Mouse (Mus musculus) liver (tissue): Measurements from ENCODE around the gene Eci1.
A peak's percentile ranks its signal among the peaks of the same experiment; 100 is the strongest.

Experiments
- DNase-seq: peaks from one replicate; pipeline ENCODE4 v3.0.0-alpha.2; 2020; ENCODE audit warnings: mixed read lengths

Gene Eci1

DNA sequence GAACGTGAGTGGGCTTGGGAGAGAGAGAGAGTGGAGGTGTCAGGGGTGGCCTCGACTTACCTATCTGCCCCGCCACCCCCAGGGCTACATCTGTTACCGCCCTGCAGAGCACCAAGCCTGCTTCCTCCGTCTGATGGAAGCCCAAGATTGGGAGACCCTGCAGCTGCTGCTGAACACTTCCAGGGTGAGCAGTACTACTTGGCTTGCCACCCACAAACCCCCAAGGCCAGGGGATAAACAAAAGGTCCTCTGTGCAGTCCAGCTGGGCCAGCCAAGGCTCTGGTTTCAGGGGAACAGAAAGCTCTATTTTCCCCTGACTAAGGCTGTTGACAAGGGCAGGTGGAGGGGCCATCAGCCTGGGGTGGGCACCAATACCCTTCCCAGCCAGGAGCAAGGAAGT, 48.1 kb downstream of the Eci1 start:
- DNase-seq: no peak

DNA sequence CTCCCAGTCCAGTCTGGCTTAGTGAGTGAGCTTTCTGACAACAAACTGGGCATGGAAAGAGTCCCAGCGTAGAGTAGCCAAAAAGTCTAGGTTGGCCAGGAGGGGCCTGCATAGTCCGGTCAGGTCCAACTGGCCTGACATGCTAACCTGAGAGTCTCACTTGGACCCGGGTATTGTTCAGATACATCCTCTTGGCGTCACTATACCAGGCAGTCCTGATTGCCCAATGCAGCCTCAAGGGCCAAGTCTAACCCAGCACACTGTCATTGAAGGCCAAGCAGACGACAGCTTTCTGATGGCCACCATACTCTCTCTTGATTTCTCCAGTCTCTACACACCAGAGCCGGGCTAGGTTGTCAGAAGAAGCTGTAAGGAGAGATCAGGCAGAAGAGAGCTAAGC, 49.1 kb downstream of the Eci1 start:
- no peak for DNase-seq

DNA sequence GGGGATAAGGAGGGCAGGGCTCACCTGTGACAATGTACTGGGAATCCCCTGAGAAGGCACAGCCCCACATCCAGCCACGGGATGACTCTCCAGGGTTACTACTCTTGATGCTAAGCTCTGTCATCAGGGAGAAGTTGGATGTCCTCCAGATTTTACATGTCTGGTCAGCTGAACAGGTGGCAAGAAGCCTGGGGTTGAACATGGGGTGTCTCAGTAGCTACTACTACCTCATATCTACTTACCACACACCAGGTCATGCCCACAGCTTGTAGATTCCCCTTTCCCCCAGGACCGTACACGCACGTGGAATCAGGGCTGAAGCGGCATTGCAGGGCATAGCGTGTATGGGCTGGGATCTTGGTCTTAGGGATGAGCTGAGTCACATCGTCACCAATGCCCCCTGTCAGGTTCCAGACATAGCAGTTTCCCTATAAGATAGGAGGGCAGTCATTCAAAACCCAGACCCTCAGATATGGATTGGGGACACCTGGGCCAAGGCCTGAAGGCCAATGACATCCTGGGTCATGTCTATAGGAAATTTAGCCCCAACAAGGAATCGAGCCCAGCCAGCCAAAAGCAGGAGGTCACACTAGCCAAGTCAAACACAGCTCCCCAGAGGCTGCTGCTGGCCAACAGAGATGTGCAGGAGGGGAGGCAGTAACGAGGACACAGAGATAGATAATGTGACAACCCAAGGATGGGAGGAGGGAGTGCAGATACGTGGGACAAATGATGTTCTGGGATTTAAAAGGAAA, 49.8 kb downstream of the Eci1 start:
- DNase-seq: no peak

DNA sequence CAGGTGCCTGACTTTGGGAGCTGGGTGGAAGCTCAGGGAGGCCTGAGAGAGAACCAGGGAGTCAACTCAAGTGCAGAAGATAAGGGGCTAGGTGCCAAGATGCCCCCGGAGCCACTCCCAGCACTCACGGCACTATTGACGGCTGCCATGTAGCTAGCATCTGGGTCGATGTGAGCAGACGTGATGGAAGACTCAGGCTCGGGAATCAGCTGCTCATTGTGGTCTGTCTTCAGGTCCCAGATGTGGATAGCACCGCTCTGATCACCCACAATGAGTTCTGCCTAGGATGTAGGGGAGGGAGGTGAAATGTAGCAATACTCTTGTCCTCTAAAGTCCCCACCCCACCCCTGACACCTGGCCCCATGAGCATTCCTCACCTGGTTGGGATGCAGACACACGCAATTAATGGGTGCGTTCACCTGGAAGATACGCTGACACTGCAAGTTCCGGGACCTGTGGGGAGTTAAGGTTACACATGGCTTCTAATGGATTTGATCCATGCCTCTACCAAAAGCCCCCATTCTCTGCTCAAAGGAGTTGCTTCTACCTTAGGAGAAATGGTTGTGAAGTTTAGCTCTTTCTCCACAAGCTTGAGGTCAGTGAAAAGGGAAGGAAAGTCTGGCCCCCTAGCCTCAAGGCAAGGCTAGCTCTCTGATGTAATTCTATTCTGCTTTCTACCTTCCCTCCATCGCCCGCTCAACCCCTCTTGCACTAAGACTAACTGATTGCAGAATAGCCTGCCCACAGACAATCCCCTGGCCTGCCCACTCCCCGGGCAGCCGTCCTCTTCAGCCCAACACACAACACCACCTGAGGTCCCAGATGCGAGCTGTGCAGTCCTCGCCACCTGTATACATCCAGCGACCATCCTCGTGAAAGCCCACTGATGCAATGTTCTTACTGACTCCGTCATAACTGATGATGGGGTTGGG, 50.9 kb downstream of the Eci1 start:
- DNase-seq: no peak

DNA sequence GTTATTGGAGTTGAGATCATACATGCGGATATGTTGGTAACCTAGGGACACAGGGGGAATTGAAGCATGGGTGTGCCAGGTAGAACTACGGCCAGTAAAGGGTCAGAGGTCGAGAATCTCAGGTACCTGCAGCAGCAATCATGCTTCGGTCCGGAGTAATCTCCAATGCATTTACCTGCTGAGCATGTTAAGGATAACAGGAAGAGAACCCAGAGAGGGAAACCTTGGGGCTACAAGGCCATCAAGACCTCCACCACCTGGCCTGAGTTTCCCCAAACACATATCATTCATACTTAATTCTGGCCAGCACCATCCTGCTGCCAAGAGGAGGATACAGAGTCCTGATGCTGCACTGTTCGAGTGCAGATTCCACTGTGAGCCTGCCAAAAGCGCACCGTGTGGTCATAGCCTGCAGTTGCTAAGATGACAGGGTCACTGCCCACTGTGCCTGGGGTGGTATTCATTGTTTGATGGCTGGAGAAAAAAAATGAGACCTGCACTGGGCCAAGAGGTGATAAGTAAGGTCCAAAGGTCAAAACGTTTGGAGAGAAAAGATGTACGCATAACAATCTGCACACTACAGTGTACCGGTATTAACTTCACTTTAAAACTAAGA, 51.7 kb downstream of the Eci1 start:
- no peak for DNase-seq

DNA sequence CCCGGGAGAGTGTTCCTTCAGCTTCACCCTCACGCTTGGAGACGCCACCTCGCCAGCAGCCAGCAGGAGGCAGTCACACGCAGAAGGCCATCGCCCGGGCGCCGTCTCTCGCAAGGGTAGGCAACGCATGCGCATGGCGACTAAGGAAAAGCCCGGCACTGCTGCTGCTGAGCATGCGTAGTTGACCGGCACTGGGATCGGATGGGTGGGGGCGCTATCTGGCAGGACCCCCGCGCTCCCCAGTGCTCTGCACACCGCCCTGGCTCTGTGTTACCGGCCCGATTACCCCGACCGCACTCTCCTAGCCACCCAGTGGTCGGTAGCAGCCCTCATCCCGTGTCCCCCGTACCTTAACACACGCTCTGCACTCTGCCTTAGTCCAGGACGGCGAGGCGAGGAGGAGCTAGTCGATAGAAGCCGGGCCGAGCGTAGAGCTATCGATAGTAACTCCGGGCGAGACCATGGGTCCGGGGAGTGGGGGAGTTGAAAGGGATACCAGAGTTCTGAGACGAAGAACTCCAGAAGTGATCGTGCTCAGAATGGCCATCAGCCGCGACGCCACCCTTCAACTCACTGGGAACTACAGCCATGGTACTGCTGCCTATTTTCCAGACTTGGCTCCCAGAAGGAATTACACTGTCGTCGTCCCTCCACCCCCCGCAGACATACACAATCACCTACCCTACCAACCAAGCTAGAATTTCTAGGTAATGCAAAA, 52.4 kb downstream of the Eci1 start, which contains the start of gene Mlst8:
Gene Mlst8 (minus strand): TSS at position 416 of the 718 bp plus-strand sequence.
- DNase-seq: peak; percentile 97

DNA sequence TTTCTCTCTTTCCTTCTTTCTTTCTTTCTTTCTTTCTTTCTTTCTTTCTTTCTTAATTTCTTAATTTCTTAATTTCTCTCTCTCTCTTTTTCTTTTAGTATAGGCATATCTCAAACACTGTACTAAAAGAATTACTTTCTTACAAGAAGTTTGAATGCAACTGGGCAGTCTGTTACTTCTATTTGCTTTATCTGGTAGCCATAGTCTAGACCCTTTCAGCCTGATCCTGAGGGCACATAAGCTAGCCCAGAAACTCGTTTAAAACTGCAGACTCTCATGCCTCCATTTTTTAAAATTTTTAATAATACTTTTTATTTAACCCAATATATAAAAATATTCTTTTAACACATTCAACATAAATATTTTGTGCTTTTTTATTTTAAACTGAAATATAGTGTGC, 53.0 kb downstream of the Eci1 start:
- DNase-seq: no peak

DNA sequence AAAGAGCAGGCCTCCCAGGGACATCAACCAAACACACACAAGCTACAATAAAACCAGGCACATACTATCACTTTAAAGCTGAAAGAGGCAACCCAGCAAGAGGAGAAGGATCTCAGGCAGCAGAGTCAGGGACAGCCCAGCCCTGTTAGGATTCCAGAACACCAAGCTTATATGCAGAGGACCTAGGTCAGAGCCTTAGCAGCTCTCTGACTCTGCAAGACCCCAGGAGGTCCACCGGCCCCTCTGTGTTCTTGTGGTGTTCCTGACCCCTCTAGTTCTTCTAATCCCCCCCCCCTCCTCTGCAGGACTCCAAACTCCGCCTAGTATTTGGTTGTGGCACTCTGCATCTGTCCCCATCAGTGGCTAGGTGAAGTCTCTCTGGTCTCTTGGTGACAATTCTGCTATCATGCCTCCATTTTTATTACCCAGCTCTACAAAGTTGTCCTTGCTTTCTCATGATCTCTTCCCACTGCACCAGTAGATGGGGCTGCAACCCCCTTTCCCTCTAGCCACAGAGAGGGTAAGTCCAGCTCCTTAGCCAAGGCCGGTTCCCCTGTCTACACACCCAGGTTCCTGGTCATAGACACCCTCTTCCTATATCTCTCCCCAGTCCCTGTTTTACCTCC, 53.9 kb downstream of the Eci1 start:
- DNase-seq: no peak

DNA sequence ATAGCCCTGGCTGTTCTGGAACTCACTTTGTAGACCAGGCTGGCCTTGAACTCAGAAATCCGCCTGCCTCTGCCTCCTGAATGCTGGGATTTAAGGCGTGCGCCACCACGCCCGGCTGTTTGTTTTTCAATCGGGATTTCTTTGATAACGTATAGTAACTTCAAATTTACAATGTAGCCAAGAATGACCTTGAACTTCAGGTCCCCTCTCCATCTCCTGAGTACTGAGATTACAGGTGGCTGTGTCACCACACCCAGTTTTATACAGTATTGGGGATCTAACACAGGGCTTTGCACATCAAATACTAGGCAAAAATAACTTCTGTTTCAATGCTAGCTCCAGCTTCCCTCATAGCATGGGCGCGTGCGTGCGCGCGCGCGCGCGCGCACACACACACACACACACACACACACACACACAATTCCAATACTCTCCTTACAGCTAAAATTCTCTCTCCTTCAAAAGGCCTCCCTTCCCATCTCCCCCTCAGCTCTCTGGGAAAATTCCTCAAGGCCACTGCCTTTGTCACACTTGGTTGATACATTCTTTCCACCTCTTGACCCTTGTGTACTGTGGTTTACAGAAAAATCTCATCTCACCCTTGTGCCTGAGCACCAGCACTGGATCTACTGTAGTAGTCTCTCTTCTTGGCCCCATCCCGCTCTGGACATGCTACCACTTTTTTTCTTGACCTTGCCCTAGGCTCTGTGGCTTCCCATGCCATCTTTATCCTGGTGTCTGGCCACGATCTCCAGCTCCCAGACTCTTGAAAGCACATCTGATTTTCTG, 54.8 kb downstream of the Eci1 start:
- no peak for DNase-seq

DNA sequence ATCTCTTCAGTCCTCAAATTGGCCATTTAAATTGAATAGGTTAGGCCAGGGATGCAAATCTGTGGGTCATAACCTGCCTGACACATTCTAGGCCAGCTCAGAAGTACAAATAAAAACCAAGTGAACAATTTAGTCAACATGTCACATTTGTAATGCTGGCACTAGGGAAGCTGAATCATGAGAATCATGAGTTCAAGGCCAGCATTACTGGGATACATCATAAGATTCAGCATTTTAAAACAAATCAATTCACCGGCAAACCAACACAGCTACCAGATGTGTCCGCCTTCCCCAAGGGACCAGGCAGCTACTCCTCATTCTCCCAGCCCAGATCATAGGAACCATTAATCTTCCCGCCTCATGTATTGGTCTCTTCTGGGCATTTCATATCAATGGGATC, 57.1 kb downstream of the Eci1 start:
- no peak for DNase-seq

DNA sequence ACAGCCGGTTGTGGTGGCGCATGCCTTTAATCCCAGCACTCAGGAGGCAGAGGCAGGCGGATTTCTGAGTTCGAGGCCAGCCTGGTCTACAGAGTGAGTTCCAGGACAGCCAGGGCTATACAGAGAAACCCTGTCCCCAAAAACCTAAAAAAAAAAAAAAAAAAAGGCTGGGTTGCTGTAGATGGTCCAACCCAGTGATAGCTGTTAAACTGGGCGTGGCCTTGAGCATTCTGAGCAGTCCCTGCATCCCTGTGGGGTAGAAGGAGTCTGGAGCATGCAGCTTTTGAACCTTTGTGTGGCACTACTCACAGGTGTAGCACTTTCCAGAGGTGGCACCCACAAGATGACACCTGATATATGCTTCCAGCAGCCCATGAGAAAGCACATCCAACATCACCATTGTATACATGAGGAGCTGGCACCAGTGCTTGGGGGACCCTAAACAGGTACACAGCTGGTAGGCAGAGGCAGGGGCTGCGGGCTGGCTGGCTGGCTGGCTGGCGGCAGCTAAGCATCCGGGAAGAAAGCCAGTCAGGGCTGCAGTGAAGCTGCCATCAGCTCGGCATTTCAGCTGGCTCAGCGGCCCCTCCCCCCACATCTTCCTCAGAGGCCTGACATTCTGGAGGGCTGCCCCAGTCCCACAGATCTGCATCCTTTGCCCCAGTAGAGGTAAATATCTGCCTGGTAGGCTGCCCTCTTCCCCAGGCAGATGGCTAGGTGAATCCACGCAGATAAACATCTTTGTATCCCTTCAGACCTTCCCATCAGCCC, 58.8 kb downstream of the Eci1 start:
- no peak for DNase-seq

DNA sequence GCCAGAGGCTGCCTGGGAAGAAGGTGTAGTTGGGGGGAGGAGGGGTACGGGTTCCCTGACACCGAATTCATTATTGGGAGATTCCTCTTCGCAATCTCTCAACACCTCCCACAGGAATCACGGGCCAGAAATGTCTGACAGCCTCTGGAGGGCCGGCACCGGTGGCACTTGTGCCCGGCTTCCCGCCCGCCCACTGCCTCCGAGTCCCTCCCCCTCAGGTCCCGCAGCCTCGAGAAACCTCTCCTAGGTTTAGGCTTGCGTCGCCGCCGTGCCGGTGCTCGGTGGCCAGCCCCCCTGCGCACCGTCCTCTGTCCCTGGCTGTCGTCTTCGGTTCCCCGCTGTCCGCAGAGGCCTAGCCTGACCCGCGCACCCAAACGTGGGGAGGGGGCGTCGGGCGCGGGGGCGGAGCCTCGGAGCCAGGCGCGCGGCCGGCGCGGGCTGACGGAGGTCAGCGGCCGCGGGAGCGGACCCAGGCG, 61.8 kb downstream of the Eci1 start, which contains the start of gene Caskin1:
Gene Caskin1 (plus strand): TSS at position 416 of the 476 bp plus-strand sequence.
- no peak for DNase-seq

DNA sequence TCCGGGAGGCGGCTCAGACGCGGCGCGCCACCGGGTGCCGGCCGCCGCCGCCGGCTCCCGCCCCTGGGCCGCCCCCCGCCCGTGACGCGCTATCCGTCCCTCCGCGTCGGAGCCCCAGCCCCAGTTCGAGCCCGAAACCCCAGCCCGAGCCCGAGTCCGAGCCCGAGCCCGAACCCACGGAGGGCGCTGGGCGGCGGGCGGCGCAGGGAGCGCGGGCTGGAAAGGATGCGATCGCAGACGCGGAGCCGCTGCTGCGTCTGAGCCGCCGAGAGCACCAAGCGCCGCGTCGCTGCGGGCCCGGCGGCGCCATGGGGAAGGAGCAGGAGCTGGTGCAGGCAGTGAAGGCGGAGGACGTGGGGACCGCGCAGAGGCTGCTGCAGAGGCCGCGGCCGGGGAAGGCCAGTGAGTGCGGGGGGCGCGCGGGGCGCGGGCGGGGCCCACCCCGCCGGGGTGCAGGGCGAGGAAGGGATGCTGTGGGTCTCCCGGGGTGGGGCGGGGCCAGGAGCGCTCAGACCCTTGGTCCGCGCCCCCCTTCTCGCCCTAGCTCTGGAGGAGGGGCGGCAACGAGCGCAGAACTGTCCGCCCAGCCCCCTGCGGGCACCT, 62.3 kb downstream of the Eci1 start:
- no peak for DNase-seq
